Mouse (Mus musculus): ENCODE data around the gene Olfr389.

Gene Olfr389

GRCm38 (mm10) chr11:73780613-73781012, at the start of gene Olfr389:
Gene Olfr389 (minus strand): TSS chr11:73780713.
- DNase-seq, result no peak

GRCm38 (mm10) chr11:73816949-73817348, 36.4 kb upstream of the Olfr389 start, which contains the start of gene Olfr392:
Gene Olfr392 (minus strand): TSS chr11:73817049.
- no peak for DNase-seq

DNA sequence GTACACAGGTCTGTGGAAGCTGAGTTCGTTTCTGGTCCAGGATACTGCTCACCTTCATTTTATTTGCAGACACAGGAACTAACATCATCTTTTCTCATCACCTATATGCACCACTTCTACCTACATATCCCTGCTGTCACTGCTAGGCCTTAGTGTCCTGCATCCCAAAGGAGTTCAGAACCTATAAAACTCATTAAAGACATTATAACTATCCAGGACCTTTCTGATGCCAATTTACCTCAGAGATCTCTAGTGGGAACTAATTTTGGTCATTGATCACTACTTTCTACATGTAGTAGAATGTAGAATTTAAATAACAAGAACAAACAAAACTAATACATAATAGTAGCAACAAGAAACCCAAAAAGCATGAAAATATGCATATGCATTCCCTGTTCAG, 22.4 kb upstream of the Olfr389 start, which contains the start of gene Olfr391-ps:
Olfr391-ps (minus strand) TSS at position 101 of the 400 bp plus-strand sequence.
- no peak for DNase-seq

GRCm38 (mm10) chr11:73782664-73783063, 2.2 kb upstream of the Olfr389 start, which contains the start of gene Olfr390:
Gene Olfr390 (plus strand): TSS chr11:73782964.
- no peak for DNase-seq

GRCm38 (mm10) chr11:73759115-73759514, 21.4 kb downstream of the Olfr389 start:
- no peak for DNase-seq
